Mouse (Mus musculus): ENCODE data around the gene Zdhhc19.

The Zdhhc19 gene

GRCm38 (mm10) chr16:32610460-32611255, 114.6 kb downstream of the Zdhhc19 start:
- peak; percentile 30 for DNase-seq (ENCODE audit: low read depth, low spot score)

Data from A20 (cell line).